Mouse (Mus musculus) cerebellum, adult 2 months (tissue): ENCODE data around the gene Neb.

ENCODE experiments used
- CTCF ChIP-seq: fragments of 200-500 bp; IDR thresholded peaks from 2 replicates; pipeline ENCODE4 v1.5.1; 2011; ENCODE audit warnings: low read depth, mild to moderate bottlenecking, control low read depth, low read length, moderate library complexity, borderline replicate concordance; ENCODE audit not compliant: insufficient read depth
- POLR2A ChIP-seq: fragments of 200-500 bp; IDR thresholded peaks from 2 replicates; pipeline ENCODE4 v1.6.1; 2011; ENCODE audit warnings: low read length, control low read depth, borderline replicate concordance; ENCODE audit not compliant: insufficient read depth

DNA sequence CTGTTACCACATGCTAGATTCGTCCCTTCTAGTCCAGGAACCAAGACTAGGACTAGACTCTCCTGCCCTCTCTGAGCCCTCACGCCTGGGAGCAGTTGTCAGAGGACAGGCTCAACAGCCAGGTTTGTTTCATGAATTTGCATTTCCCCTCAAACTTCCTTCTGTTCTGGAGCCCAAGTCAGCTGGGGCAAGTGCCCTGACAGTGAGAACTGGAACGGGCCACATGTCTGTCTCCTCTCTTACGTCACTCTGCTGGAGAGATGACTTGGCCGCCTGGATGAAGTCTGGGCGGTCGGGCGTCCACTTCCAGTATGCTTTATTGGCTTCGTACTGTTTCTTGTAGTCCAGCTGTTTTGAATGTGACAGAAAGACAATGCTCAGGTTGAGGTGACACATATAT lies 200.5 kb downstream of the Neb start:
- TF ChIP-seq POLR2A (no peak), CTCF (no peak)
